Mouse (Mus musculus) liver, adult 2 months (tissue): ENCODE measurements around the gene Unc13a. TPM values are rescaled to one million over a fixed set of nuclear protein-coding genes. Genes with fewer than 3 reads are reported as not detected.
A peak's percentile ranks its signal among the peaks of the same experiment; 100 is the strongest.

Experiments
- DNase-seq: peaks from one replicate; pipeline ENCODE4 v3.0.0-alpha.2; 2011; ENCODE audit warnings: low read depth, low spot score; ENCODE audit errors: extremely low read depth
- H3K27ac ChIP-seq: fragments of 200-500 bp; replicated peaks from 2 replicates; pipeline ENCODE4 v1.5.1; 2012; ENCODE audit warnings: low read depth, mild to moderate bottlenecking, control low read depth, inconsistent platforms, low read length; ENCODE audit not compliant: insufficient read depth
- H3K27me3 ChIP-seq: fragments of 200-500 bp; 2 replicates; pipeline ENCODE4 v1.6.1; 2012; ENCODE audit warnings: mild to moderate bottlenecking, moderate library complexity, low read length, inconsistent platforms; ENCODE audit not compliant: control insufficient read depth, insufficient read depth
- H3K36me3 ChIP-seq: fragments of 200-500 bp; 2 replicates; pipeline ENCODE4 v1.6.1; 2012; ENCODE audit warnings: low read length, inconsistent platforms; ENCODE audit not compliant: control insufficient read depth, insufficient read depth
- H3K4me1 ChIP-seq: fragments of 200-500 bp; 2 replicates; pipeline ENCODE4 v1.6.1; 2011; ENCODE audit warnings: low read length; ENCODE audit not compliant: control insufficient read depth, insufficient read depth
- H3K4me3 ChIP-seq: fragments of 200-500 bp; 2 replicates; pipeline ENCODE4 v1.5.1; 2011; ENCODE audit warnings: low read depth, mild to moderate bottlenecking, control low read depth, low read length, moderate library complexity; ENCODE audit not compliant: insufficient read depth
- H3K79me2 ChIP-seq: fragments of 200-500 bp; 2 replicates; pipeline ENCODE4 v1.6.1; 2012; ENCODE audit warnings: inconsistent platforms, mild to moderate bottlenecking, low read length, moderate library complexity; ENCODE audit not compliant: control insufficient read depth, insufficient read depth
- H3K9ac ChIP-seq: fragments of 200-500 bp; 2 replicates; pipeline ENCODE4 v1.6.1; 2012; ENCODE audit warnings: low read depth, mild to moderate bottlenecking, control low read depth, inconsistent platforms, low read length
- CTCF ChIP-seq: fragments of 200-500 bp; IDR thresholded peaks from 2 replicates; pipeline ENCODE4 v1.5.1; 2011; ENCODE audit warnings: low read depth, low read length, control low read depth
- POLR2A ChIP-seq: fragments of 200-500 bp; IDR thresholded peaks from 2 replicates; pipeline ENCODE4 v1.6.1; 2011; ENCODE audit warnings: low read length, control low read depth; ENCODE audit not compliant: insufficient read depth; ENCODE audit errors: extremely low read depth
- WGBS: fragments of 180-500 bp; shearing (Covaris S2); methylation state at CpG from one replicate; pipeline ENCODE4 v1.1.7; 2018; 5-methylcytosine and 5-hydroxymethylcytosine counted together
- polyA plus RNA-seq: library from polyadenylated mRNA; depleted of rRNA; stranded (reverse); fragments of >200 nt; gene quantifications from 2 replicates; pipeline ENCODE4 v1.2.3, GENCODE M21; 2012
- total RNA-seq: library from RNA; depleted of rRNA; stranded (reverse); fragments of >200 nt; gene quantifications from 2 replicates; pipeline ENCODE4 v1.2.3, GENCODE M21; 2014

Gene Unc13a
- total and polyA plus RNA-seq, 2 experiments: 0.09 to 0.15 TPM

DNA sequence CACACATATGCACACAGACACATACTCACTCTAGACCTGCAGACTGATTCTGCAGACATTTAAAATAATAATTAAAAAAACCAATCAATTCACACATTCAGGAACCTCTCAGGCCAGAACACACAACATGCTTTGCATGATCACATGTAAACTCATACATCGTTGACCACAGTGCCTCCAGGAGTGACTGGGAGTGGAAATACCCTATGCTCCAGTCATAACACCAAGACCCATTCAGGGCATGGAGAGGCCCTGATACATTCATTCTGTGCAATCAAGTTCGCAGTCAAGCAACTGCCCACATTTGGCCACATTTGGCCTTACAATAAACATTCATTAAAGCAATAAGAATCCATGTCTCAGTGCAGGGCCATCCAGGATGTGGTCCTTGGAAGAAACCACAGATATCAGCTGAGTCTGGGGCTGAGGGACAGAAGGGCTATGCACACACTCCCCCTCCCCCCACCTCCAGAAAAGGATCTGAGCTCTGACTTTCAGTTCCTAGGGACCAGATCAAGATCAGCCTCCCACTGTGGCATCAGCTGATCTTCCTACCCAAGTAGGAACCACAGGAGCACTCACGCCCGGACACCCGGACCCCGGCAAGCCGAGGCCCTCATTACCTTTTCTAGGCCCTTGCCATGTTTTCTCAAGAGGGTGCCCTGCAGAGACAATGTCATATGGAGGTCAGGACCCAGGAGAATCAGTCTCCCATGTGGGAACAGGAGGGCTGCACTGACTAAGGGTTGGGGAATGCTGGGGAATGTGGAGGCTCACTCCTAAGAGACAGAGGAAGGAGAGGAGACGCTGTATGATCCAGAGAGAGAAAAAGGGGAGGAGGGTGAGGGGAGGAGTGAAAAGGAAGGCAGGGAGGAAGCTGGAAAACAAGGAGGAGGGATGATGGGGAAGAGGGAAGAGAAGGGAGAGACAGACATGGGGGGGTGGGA, 34.1 kb downstream of the Unc13a start:
- Histone ChIP-seq H3K9ac (no peak overlapping the region), H3K36me3 (no peaks in the 10 kb centered on the region), H3K27ac (no peak overlapping the region), H3K79me2 (no peaks in the 10 kb centered on the region), H3K27me3 (0 out of 2 replicates have a peak, but pooled peaks cover 3% of the 10 kb centered on the region), H3K4me3 (no peak overlapping the region), H3K4me1 (no peaks in the 10 kb centered on the region)
- 69% methylated on average over 8 of the region's 8 CpGs for WGBS
- no peak for DNase-seq
- TF ChIP-seq CTCF: no peak
- no peak for TF ChIP-seq POLR2A

GRCm38 (mm10) chr8:71633981-71634667, 37.4 kb downstream of the Unc13a start:
- Histone ChIP-seq H3K4me1 (no peaks in the 10 kb centered on the region), H3K36me3 (no peaks in the 10 kb centered on the region), H3K79me2 (no peaks in the 10 kb centered on the region), H3K9ac (no peak overlapping the region), H3K27ac (no peak overlapping the region), H3K4me3 (no peak overlapping the region), H3K27me3 (0 out of 2 replicates have a peak, but pooled peaks cover 3% of the 10 kb centered on the region)
- WGBS: 7% methylated on average over 26 of the region's 26 CpGs
- peak; percentile 47 for DNase-seq
- TF ChIP-seq CTCF (no peak), POLR2A (no peak)

DNA sequence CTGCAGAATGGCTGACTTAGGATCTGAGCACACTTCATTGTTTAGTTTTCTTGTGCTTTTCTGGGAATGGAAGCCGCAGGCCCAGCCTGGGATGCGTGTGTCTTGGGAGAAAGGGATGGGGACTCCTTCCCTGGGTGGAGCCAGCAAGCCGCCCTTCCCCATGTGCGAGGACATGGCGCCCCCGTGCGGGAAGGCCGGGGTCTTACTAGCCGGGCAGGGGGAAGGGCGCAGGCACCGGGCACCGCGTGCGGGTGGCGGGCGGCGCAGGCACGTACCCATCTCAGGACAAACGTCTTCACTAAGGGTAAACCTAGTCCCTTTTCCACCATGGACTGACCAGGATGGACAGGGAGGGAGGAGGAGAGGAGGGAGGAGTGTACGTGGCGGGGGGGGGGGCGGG, 38.4 kb downstream of the Unc13a start:
- TF ChIP-seq CTCF (peak; percentile 65), POLR2A (no peak)
- Histone ChIP-seq H3K9ac (no peak overlapping the region), H3K27ac (no peak overlapping the region), H3K36me3 (no peaks in the 10 kb centered on the region), H3K79me2 (no peaks in the 10 kb centered on the region), H3K4me3 (no peak overlapping the region), H3K4me1 (no peaks in the 10 kb centered on the region; the same call in 1 of the 2 replicates), H3K27me3 (0 out of 2 replicates have a peak, but pooled peaks cover 3% of the 10 kb centered on the region)
- WGBS: 20% methylated on average over 19 of the region's 22 CpGs
- no peak for DNase-seq

DNA sequence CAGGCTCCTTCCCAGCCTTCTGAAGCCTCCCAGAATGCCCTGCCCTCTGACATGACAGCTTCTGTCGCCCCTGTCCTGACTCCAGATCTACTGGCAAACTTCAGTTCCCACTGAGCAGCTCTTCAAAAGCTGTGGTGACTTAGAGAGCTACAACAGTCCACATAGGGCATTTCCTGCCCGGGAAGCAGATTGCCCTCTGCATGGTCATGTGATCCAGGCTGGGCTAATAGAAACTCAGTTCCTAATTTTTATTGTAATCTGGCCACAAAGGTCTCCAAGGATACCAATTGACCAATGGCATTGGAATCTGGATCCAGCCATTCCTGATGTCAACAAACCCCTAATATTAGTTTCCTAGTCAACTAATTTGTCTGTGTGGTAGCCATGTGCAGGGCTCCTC, 39.7 kb downstream of the Unc13a start:
- no peak for TF ChIP-seq POLR2A
- no peak for TF ChIP-seq CTCF
- no peak overlapping the region for H3K9ac ChIP-seq
- DNase-seq: peak; percentile 8
- no peaks in the 10 kb centered on the region for H3K79me2 ChIP-seq
- H3K36me3 ChIP-seq: no peaks in the 10 kb centered on the region
- no peak overlapping the region for H3K4me3 ChIP-seq
- H3K27me3 ChIP-seq: 0 out of 2 replicates have a peak, but pooled peaks cover 3% of the 10 kb centered on the region
- peaks cover 4% of the 10 kb centered on the region; the same call in 1 of the 2 replicates for H3K4me1 ChIP-seq
- H3K27ac ChIP-seq: no peak overlapping the region
- WGBS: 58% methylated on average over 2 of the region's 2 CpGs

GRCm38 (mm10) chr8:71630761-71631160, 40.8 kb downstream of the Unc13a start:
- Histone ChIP-seq H3K4me3 (no peak overlapping the region), H3K36me3 (no peaks in the 10 kb centered on the region), H3K4me1 (peaks cover 4% of the 10 kb centered on the region; the same call in 1 of the 2 replicates), H3K79me2 (no peaks in the 10 kb centered on the region), H3K27ac (no peak overlapping the region), H3K27me3 (0 out of 2 replicates have a peak, but pooled peaks cover 3% of the 10 kb centered on the region), H3K9ac (no peak overlapping the region)
- DNase-seq: peak; percentile 15
- no peak for TF ChIP-seq POLR2A
- no peak for TF ChIP-seq CTCF
- WGBS: 63% methylated on average over 6 of the region's 6 CpGs
